Mouse (Mus musculus) liver, adult 2 months (tissue): ENCODE measurements around the gene Phf7. TPM values are rescaled to one million over a fixed set of nuclear protein-coding genes. Genes with fewer than 3 reads are reported as not detected.

Source experiments
- DNase-seq: peaks from one replicate; pipeline ENCODE4 v3.0.0-alpha.2; 2011; ENCODE audit warnings: low read depth, low spot score; ENCODE audit errors: extremely low read depth
- H3K27ac ChIP-seq: fragments of 200-500 bp; replicated peaks from 2 replicates; pipeline ENCODE4 v1.5.1; 2012; ENCODE audit warnings: low read depth, mild to moderate bottlenecking, control low read depth, inconsistent platforms, low read length; ENCODE audit not compliant: insufficient read depth
- H3K27me3 ChIP-seq: fragments of 200-500 bp; 2 replicates; pipeline ENCODE4 v1.6.1; 2012; ENCODE audit warnings: mild to moderate bottlenecking, moderate library complexity, low read length, inconsistent platforms; ENCODE audit not compliant: control insufficient read depth, insufficient read depth
- H3K36me3 ChIP-seq: fragments of 200-500 bp; 2 replicates; pipeline ENCODE4 v1.6.1; 2012; ENCODE audit warnings: low read length, inconsistent platforms; ENCODE audit not compliant: control insufficient read depth, insufficient read depth
- H3K4me1 ChIP-seq: fragments of 200-500 bp; 2 replicates; pipeline ENCODE4 v1.6.1; 2011; ENCODE audit warnings: low read length; ENCODE audit not compliant: control insufficient read depth, insufficient read depth
- H3K4me3 ChIP-seq: fragments of 200-500 bp; 2 replicates; pipeline ENCODE4 v1.5.1; 2011; ENCODE audit warnings: low read depth, mild to moderate bottlenecking, control low read depth, low read length, moderate library complexity; ENCODE audit not compliant: insufficient read depth
- H3K79me2 ChIP-seq: fragments of 200-500 bp; 2 replicates; pipeline ENCODE4 v1.6.1; 2012; ENCODE audit warnings: inconsistent platforms, mild to moderate bottlenecking, low read length, moderate library complexity; ENCODE audit not compliant: control insufficient read depth, insufficient read depth
- H3K9ac ChIP-seq: fragments of 200-500 bp; 2 replicates; pipeline ENCODE4 v1.6.1; 2012; ENCODE audit warnings: low read depth, mild to moderate bottlenecking, control low read depth, inconsistent platforms, low read length
- CTCF ChIP-seq: fragments of 200-500 bp; IDR thresholded peaks from 2 replicates; pipeline ENCODE4 v1.5.1; 2011; ENCODE audit warnings: low read depth, low read length, control low read depth
- POLR2A ChIP-seq: fragments of 200-500 bp; IDR thresholded peaks from 2 replicates; pipeline ENCODE4 v1.6.1; 2011; ENCODE audit warnings: low read length, control low read depth; ENCODE audit not compliant: insufficient read depth; ENCODE audit errors: extremely low read depth
- WGBS: fragments of 180-500 bp; shearing (Covaris S2); methylation state at CpG from one replicate; pipeline ENCODE4 v1.1.7; 2018; 5-methylcytosine and 5-hydroxymethylcytosine counted together
- polyA plus RNA-seq: library from polyadenylated mRNA; depleted of rRNA; stranded (reverse); fragments of >200 nt; gene quantifications from 2 replicates; pipeline ENCODE4 v1.2.3, GENCODE M21; 2012; rRNA removed
- total RNA-seq: library from RNA; depleted of rRNA; stranded (reverse); fragments of >200 nt; gene quantifications from 2 replicates; pipeline ENCODE4 v1.2.3, GENCODE M21; 2014; rRNA removed

The Phf7 gene
- total and polyA plus RNA-seq, 2 experiments = 4.4 to 6.9 TPM

- peak; percentile 95 for DNase-seq
- Histone ChIP-seq H3K79me2 (peaks cover 5% of the 10 kb centered on the region; the same call in 1 of the 2 replicates), H3K4me3 (no peak overlapping the region), H3K9ac (peak overlapping the region; percentile 1; the same call in 1 of the 2 replicates), H3K36me3 (peaks cover 25% of the 10 kb centered on the region), H3K27ac (peak overlapping the region; percentile 33), H3K27me3 (no peaks in the 10 kb centered on the region), H3K4me1 (peaks cover 23% of the 10 kb centered on the region)
- WGBS = 8% methylated on average over 14 of the region's 14 CpGs
- TF ChIP-seq CTCF (no peak), POLR2A (no peak)
These were observed 56.1 kb downstream of the Phf7 start for GRCm38 (mm10) chr14:31194891-31195513.

GRCm38 (mm10) chr14:31194441-31194840 is 56.7 kb downstream of the Phf7 start:
- peaks cover 23% of the 10 kb centered on the region for H3K4me1 ChIP-seq
- H3K27ac ChIP-seq = no peak overlapping the region
- H3K4me3 ChIP-seq = no peak overlapping the region
- DNase-seq = no peak
- H3K36me3 ChIP-seq = peaks cover 26% of the 10 kb centered on the region
- WGBS = 58% methylated on average over 2 of the region's 2 CpGs
- peaks cover 5% of the 10 kb centered on the region; the same call in 1 of the 2 replicates for H3K79me2 ChIP-seq
- H3K27me3 ChIP-seq = no peaks in the 10 kb centered on the region
- TF ChIP-seq CTCF (no peak), POLR2A (no peak)
- no peak overlapping the region for H3K9ac ChIP-seq

- H3K36me3 ChIP-seq = peaks cover 32% of the 10 kb centered on the region
These were observed 57.3 kb downstream of the Phf7 start for GRCm38 (mm10) chr14:31193791-31194190.

GRCm38 (mm10) chr14:31191936-31192335 is 59.2 kb downstream of the Phf7 start:
- H3K27ac ChIP-seq = no peak overlapping the region
- peak; percentile 94 for DNase-seq
- H3K27me3 ChIP-seq = no peaks in the 10 kb centered on the region
- peaks cover 21% of the 10 kb centered on the region for H3K4me1 ChIP-seq
- peaks cover 44% of the 10 kb centered on the region for H3K36me3 ChIP-seq
- WGBS = 24% methylated on average over 2 of the region's 2 CpGs
- no peak overlapping the region for H3K4me3 ChIP-seq
- H3K79me2 ChIP-seq = peaks cover 5% of the 10 kb centered on the region; the same call in 1 of the 2 replicates
- TF ChIP-seq POLR2A (no peak), CTCF (no peak)
- H3K9ac ChIP-seq = no peak overlapping the region

More at GRCm38 (mm10) chr14:31193791-31194190, 57.3 kb downstream of the Phf7 start:
- TF ChIP-seq CTCF (no peak), POLR2A (no peak)
- H3K27ac ChIP-seq = no peak overlapping the region; the same call in 1 of the 2 replicates
- peaks cover 5% of the 10 kb centered on the region; the same call in 1 of the 2 replicates for H3K79me2 ChIP-seq
- H3K4me1 ChIP-seq = peaks cover 23% of the 10 kb centered on the region
- no peak for DNase-seq
- no peaks in the 10 kb centered on the region for H3K27me3 ChIP-seq
- H3K9ac ChIP-seq = no peak overlapping the region
- H3K4me3 ChIP-seq = no peak overlapping the region
- WGBS = 29% methylated on average over 7 of the region's 7 CpGs

- Histone ChIP-seq H3K79me2 (peaks cover 5% of the 10 kb centered on the region; the same call in 1 of the 2 replicates), H3K27ac (peak overlapping the region; percentile 64; the same call in 1 of the 2 replicates), H3K4me1 (peaks cover 10% of the 10 kb centered on the region), H3K36me3 (peaks cover 58% of the 10 kb centered on the region), H3K4me3 (no peak overlapping the region), H3K27me3 (no peaks in the 10 kb centered on the region), H3K9ac (no peak overlapping the region)
- TF ChIP-seq CTCF (no peak), POLR2A (no peak)
- 90% methylated on average over 3 of the region's 3 CpGs for WGBS
- peak; percentile 31 for DNase-seq
These were observed 61.8 kb downstream of the Phf7 start for GRCm38 (mm10) chr14:31189348-31189747.

DNA sequence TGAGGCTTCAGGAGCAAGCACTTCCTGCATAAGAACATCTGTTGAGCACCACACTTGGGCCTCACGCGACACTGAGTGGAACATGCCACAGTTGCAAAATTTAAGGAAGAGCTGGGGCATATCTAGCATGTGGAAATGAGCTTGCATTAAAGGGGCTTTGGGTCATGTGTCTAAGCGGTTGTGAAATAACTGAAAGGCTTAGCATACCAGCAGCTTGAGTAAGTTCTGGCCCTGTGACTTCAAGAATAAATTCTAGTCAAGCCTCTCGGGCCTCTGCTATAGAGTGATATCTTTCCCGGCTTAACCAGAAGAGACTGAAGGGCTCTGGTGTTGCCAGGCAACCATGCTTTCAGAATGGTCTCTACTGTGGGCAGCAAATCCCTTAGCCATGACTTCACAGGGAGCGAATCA is 62.3 kb downstream of the Phf7 start:
- peak; percentile 48 for DNase-seq
- H3K4me3 ChIP-seq = no peak overlapping the region
- no peaks in the 10 kb centered on the region for H3K27me3 ChIP-seq
- peak overlapping the region; percentile 64 for H3K27ac ChIP-seq
- H3K9ac ChIP-seq = no peak overlapping the region
- H3K4me1 ChIP-seq = peaks cover 12% of the 10 kb centered on the region
- H3K79me2 ChIP-seq = peaks cover 5% of the 10 kb centered on the region; the same call in 1 of the 2 replicates
- H3K36me3 ChIP-seq = peaks cover 61% of the 10 kb centered on the region
- 78% methylated on average over 6 of the region's 6 CpGs for WGBS
- TF ChIP-seq CTCF = no peak
- no peak for TF ChIP-seq POLR2A

Other genes starting within 250 kb of the Phf7 start
- 8.8 and 10.2 TPM in 2 replicates for gene Glt8d1, start 249.9 kb downstream of the Phf7 start, total RNA-seq
- gene Glt8d1, start 249.9 kb downstream of the Phf7 start, polyA plus RNA-seq = 3.1 and 5.4 TPM in 2 replicates
- gene Spcs1, start 249.6 kb downstream of the Phf7 start, total RNA-seq = 158 and 183 TPM in 2 replicates
- 101 and 128 TPM in 2 replicates for gene Spcs1, start 249.6 kb downstream of the Phf7 start, polyA plus RNA-seq
- 26.3 and 28.7 TPM in 2 replicates for gene Pbrm1, start 232.2 kb downstream of the Phf7 start, total RNA-seq
- 6.1 and 6.3 TPM in 2 replicates for gene Pbrm1, start 232.2 kb downstream of the Phf7 start, polyA plus RNA-seq
- gene Gnl3, start 232.2 kb downstream of the Phf7 start, total RNA-seq = 16.3 and 21.1 TPM in 2 replicates
- gene Gnl3, start 232.2 kb downstream of the Phf7 start, polyA plus RNA-seq = 8.3 and 18.2 TPM in 2 replicates
- 30.9 and 35.3 TPM in 2 replicates for gene Smim4, start 122.4 kb downstream of the Phf7 start, total RNA-seq
- gene Smim4, start 122.4 kb downstream of the Phf7 start, polyA plus RNA-seq = 63.8 and 65.1 TPM in 2 replicates
- gene Nt5dc2, start 120.3 kb downstream of the Phf7 start, total RNA-seq = 3.0 and 6.0 TPM in 2 replicates
- 14.8 and 17.5 TPM in 2 replicates for gene Nt5dc2, start 120.3 kb downstream of the Phf7 start, polyA plus RNA-seq
- gene Stab1, start 82.7 kb downstream of the Phf7 start, total RNA-seq = 27.0 and 39.5 TPM in 2 replicates
- 32.7 and 52.3 TPM in 2 replicates for gene Stab1, start 82.7 kb downstream of the Phf7 start, polyA plus RNA-seq
- gene Tnnc1, start 43.0 kb downstream of the Phf7 start, total RNA-seq = 0.27 and 0.83 TPM in 2 replicates
- 0.32 TPM in 1 of 2 replicates, not detected in the other for gene Tnnc1, start 43.0 kb downstream of the Phf7 start, polyA plus RNA-seq
- gene Nisch, start 34.4 kb downstream of the Phf7 start, total RNA-seq = 66.7 and 83.0 TPM in 2 replicates
- gene Nisch, start 34.4 kb downstream of the Phf7 start, polyA plus RNA-seq = 107 and 152 TPM in 2 replicates
- under 0.01 and 0.27 TPM in 2 replicates for gene Sema3g, start 33.5 kb downstream of the Phf7 start, total RNA-seq
- gene Sema3g, start 33.5 kb downstream of the Phf7 start, polyA plus RNA-seq = 0.05 and 0.19 TPM in 2 replicates
- gene Bap1, start 133 bp upstream of the Phf7 start, total RNA-seq = 16.1 and 16.4 TPM in 2 replicates
- 24.5 and 26.7 TPM in 2 replicates for gene Bap1, start 133 bp upstream of the Phf7 start, polyA plus RNA-seq
- gene Dnah1, start 72.6 kb upstream of the Phf7 start, total RNA-seq = under 0.01 and 0.07 TPM in 2 replicates
- 0.01 and 0.04 TPM in 2 replicates for gene Dnah1, start 72.6 kb upstream of the Phf7 start, polyA plus RNA-seq
- 34.8 and 38.1 TPM in 2 replicates for gene Capn7, start 85.3 kb upstream of the Phf7 start, total RNA-seq
- gene Capn7, start 85.3 kb upstream of the Phf7 start, polyA plus RNA-seq = 6.1 and 6.7 TPM in 2 replicates
- 37.1 and 37.7 TPM in 2 replicates for gene Sh3bp5, start 184.8 kb upstream of the Phf7 start, total RNA-seq
- 22.6 and 26.1 TPM in 2 replicates for gene Sh3bp5, start 184.8 kb upstream of the Phf7 start, polyA plus RNA-seq
- gene Eaf1, start 243.1 kb upstream of the Phf7 start, total RNA-seq = 10.8 and 14.6 TPM in 2 replicates
- 24.1 and 24.4 TPM in 2 replicates for gene Eaf1, start 243.1 kb upstream of the Phf7 start, polyA plus RNA-seq
- gene Mettl6, start 243.7 kb upstream of the Phf7 start, total RNA-seq = 11.2 and 11.9 TPM in 2 replicates
- 2.6 and 5.4 TPM in 2 replicates for gene Mettl6, start 243.7 kb upstream of the Phf7 start, polyA plus RNA-seq